In the genomic region with DNA sequence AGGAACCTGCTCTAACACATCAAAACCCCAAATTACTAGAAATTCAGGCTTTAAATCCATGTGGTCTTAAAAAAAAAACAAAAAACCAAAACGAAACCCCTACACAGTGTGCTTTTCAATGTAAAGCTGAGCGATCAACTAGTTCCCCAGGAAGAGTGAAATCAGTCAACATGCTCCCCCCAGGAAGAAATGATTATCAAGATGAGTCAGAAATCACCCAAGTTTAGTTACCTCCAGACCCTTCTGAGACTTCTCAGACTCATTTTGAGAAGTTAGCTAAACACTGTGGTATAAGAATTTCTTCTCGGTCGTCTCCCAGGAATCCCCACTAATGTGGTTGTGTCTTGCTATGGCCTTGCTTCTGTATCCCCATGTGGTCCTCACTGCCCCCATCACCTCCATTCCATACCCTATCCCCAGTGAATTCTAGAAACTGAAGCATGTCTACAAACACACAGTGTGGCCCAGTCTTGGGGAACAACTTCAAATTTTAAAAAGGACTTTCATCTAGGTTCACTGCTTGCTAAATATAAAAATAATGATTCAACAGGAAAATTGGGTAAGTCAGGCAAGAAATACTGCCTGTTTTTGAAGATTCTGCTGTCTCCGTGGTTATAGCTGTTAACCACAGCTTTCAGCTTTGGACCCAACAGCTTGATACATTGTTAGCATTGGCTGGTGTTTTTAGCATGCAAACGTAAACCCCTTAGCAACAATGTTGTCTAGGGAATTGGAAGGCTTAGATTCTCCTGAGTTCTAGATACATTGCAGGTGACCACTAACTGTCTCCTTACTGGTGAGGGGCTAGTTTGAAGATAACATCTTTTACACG, we compare ENCODE assay signal across 23 mouse cellular contexts. TPM values are rescaled to one million over a fixed set of nuclear protein-coding genes. Genes with fewer than 3 reads are reported as not detected.
DNase-seq lines count a peak whose midpoint lies in the region; ATAC-seq and TF ChIP-seq lines count a peak whose summit lies in the region.
"Had no signal": no experiment of that assay in that cellular context is flagged by ENCODE, and none has a peak within 500 bp of the region (broad histone marks: within the 10 kb centered on the region; RNA-seq: fewer than 3 reads in every experiment).

No protein-coding gene starts in this region.

- TF ChIP-seq CTCF in bone marrow macrophage, adult 2 months (IDR thresholded peaks at IDR 0.05; ENCODE audit: low read depth, low read length): no peak

- no peaks in the 10 kb centered on the region for H3K27me3 ChIP-seq in splenic B cell, adult 2 months (ENCODE audit: control insufficient read depth, insufficient read depth, low read length, poor library complexity, severe bottlenecking)
- H3K27me3 ChIP-seq in neural tube, embryonic 15.5 days (replicated peaks): no peaks in the 10 kb centered on the region
- H3K27me3 ChIP-seq: embryonic facial prominence, embryonic 13.5 days; heart, embryonic 12.5 days; intestine, embryonic 15.5 days; liver, embryonic 13.5 days; neural tube, embryonic 13.5 days had no signal

- no peaks in the 10 kb centered on the region for H3K36me3 ChIP-seq in splenic B cell, adult 2 months (ENCODE audit: control insufficient read depth, insufficient read depth, low read length, poor library complexity, severe bottlenecking)
- no peaks in the 10 kb centered on the region for H3K36me3 ChIP-seq in neural tube, embryonic 15.5 days
- H3K36me3 ChIP-seq: embryonic facial prominence, embryonic 13.5 days; heart, embryonic 12.5 days; hindbrain, embryonic 13.5 days; intestine, embryonic 15.5 days; limb, embryonic 13.5 days; liver, embryonic 13.5 days; neural tube, embryonic 13.5 days had no signal

- WGBS in neural tube, embryonic 15.5 days: 81% methylated on average over 7 of the region's 7 CpGs

- H3K9ac ChIP-seq in neural tube, embryonic 15.5 days (replicated peaks): no peak overlapping the region
- H3K9ac ChIP-seq: embryonic facial prominence, embryonic 13.5 days; heart, embryonic 12.5 days; hindbrain, embryonic 13.5 days; intestine, embryonic 15.5 days; limb, embryonic 13.5 days; liver, embryonic 13.5 days; lung, embryonic 14.5 days; neural tube, embryonic 13.5 days had no signal

- peak overlapping the region; percentile 100 for H3K27ac ChIP-seq in bone marrow macrophage, adult 2 months (ENCODE audit: insufficient read depth, low read depth, low read length)
- H3K27ac ChIP-seq in neural tube, embryonic 15.5 days (replicated peaks): no peak overlapping the region
- H3K27ac ChIP-seq: embryonic facial prominence, embryonic 13.5 days; hindbrain, embryonic 13.5 days; intestine, embryonic 15.5 days; limb, embryonic 13.5 days; liver, embryonic 13.5 days; neural tube, embryonic 13.5 days; stomach, postnatal 0 days had no signal

- peak; percentile 21 for DNase-seq in splenic B cell, adult 2 months (ENCODE audit: low read depth, low spot score)
- DNase-seq in right cerebral cortex, adult 18-20 months: no peak
- no peak for DNase-seq in neural tube, embryonic 10.5 days (ENCODE audit: extremely low spot score, low spot score)
- DNase-seq: adrenal gland, postnatal 36 days; cerebellum, adult 8-10 months; heart, postnatal 14 days; liver, embryonic 13.5 days; lung, embryonic 14.5 days; lung, postnatal 36 days; right cerebral cortex, postnatal 25 days had no signal

- H3K4me1 ChIP-seq in bone marrow macrophage, adult 2 months (ENCODE audit: control insufficient read depth, insufficient read depth, low read length): peaks cover 44% of the 10 kb centered on the region
- H3K4me1 ChIP-seq in neural tube, embryonic 15.5 days: no peaks in the 10 kb centered on the region
- H3K4me1 ChIP-seq: embryonic facial prominence, embryonic 13.5 days; heart, embryonic 12.5 days; hindbrain, embryonic 13.5 days; intestine, embryonic 15.5 days; limb, embryonic 13.5 days; liver, embryonic 13.5 days; neural tube, embryonic 13.5 days had no signal

- H3K4me3 ChIP-seq in bone marrow macrophage, adult 2 months (ENCODE audit: insufficient read depth, low read length): peak overlapping the region; percentile 38
- no peak overlapping the region for H3K4me3 ChIP-seq in neural tube, embryonic 15.5 days (replicated peaks)
- H3K4me3 ChIP-seq: embryonic facial prominence, embryonic 13.5 days; heart, embryonic 12.5 days; hindbrain, embryonic 13.5 days; intestine, embryonic 15.5 days; limb, embryonic 13.5 days; liver, embryonic 13.5 days; neural tube, embryonic 13.5 days had no signal

- no peaks in the 10 kb centered on the region for H3K9me3 ChIP-seq in neural tube, embryonic 15.5 days (replicated peaks)
- H3K9me3 ChIP-seq: embryonic facial prominence, embryonic 13.5 days; heart, embryonic 12.5 days; hindbrain, embryonic 13.5 days; intestine, embryonic 15.5 days; limb, embryonic 13.5 days; liver, embryonic 13.5 days; neural tube, embryonic 13.5 days had no signal

- peak; percentile 57 for ATAC-seq in CD4-positive, CD25-positive, alpha-beta regulatory T cell, adult 4 months
- ATAC-seq in inflammation-experienced regulatory T-cells, adult 6 months: peak; percentile 42
- no peak for ATAC-seq in neural tube, embryonic 15.5 days (ENCODE audit: low FRiP score)
- ATAC-seq: forebrain, embryonic 16.5 days; intestine, embryonic 15.5 days had no signal

- H3K4me2 ChIP-seq in neural tube, embryonic 15.5 days: no peak overlapping the region
- H3K4me2 ChIP-seq: embryonic facial prominence, embryonic 13.5 days; heart, embryonic 12.5 days; hindbrain, embryonic 13.5 days; intestine, embryonic 15.5 days; limb, embryonic 13.5 days; liver, embryonic 13.5 days; lung, embryonic 14.5 days; midbrain, embryonic 11.5 days; neural tube, embryonic 13.5 days had no signal

- no peak for TF ChIP-seq POLR2A in bone marrow macrophage, adult 2 months (IDR thresholded peaks at IDR 0.05; ENCODE audit: borderline replicate concordance, low read depth, low read length)

RNA-seq across cellular contexts. Expression of a gene that starts 39.6 kb away (rescaled TPM):
- polyA plus RNA-seq in CD4-positive, CD25-positive, alpha-beta regulatory T cell, adult 4 months (2017; shearing (Covaris generic)): under 1 TPM; 0.48 to 0.56 TPM
- polyA plus RNA-seq in bone marrow macrophage, adult 2 months (2012; ENCODE audit: insufficient read depth, insufficient read length, missing spikeins): 3.3 and 3.9 TPM in 2 replicates
- polyA plus RNA-seq in inflammation-experienced regulatory T-cells, adult 6 months (2017; shearing (Covaris generic)): under 1 TPM; 0.49 to 0.89 (median 0.77) TPM
- polyA plus RNA-seq in neural tube, embryonic 15.5 days (2015; fragmentation: Nextera tagmentation; extraction: Ambion mirVana): 7.1 and 10.2 TPM in 2 replicates
